Mouse (Mus musculus): Measurements from ENCODE around the gene Scly. TPM values are rescaled to one million over a fixed set of nuclear protein-coding genes. Genes with fewer than 3 reads are reported as not detected.

Gene Scly
- polyA plus RNA-seq (2014; fragmentation: Illumina TruSeq; extraction: RNeasy Lipid Tissue Mini Kit (QIAGEN cat#74804); ENCODE audit: low read depth, low replicate concordance) = 15.7 TPM

DNA sequence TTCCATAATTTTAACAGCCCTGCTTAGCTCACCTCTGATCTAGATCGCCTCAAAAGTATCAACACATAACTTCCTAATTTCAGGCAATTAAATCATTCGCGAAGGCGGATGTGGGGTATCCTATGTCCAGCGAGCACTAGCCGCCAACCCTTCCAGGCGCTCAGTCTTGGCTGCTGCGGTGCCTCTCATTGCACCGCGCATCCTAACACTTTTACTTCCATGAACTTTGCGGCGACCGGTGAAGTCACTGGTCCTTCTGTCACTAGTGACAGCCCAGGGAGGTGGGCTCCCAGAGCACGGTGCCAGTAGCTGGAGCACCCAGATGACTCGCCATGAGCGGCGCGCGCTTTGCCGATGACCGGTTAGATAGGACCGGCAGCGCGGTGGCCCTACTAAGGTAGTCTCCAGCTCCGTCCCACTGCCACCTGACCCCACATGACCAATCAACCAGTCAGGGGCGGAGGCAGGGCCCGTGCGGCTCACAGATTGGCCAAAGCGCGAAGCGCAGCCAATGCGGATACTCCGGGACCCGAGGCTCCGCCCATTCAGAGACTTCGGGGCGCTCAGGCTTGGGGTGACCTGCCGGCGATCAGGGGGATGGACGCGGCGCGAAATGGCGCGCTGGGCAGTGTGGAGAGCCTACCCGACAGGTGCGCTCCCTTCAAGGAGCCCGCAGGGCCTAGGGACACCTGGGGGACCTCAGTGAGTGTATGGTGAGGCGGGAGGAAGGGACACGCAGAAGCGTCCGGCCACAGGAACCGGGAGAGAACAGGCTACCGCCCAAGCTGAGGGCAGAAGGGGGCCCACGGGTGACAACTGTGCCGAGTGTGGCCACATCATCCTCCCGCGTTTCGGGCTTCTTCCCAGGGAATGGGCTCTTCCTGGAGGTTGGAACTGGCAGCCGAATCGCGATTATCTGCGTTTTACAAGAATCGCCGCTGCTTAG lies at the start of gene Scly:
Gene Scly, plus strand, starts transcription at position 540 of the 946 bp plus-strand sequence.

DNA sequence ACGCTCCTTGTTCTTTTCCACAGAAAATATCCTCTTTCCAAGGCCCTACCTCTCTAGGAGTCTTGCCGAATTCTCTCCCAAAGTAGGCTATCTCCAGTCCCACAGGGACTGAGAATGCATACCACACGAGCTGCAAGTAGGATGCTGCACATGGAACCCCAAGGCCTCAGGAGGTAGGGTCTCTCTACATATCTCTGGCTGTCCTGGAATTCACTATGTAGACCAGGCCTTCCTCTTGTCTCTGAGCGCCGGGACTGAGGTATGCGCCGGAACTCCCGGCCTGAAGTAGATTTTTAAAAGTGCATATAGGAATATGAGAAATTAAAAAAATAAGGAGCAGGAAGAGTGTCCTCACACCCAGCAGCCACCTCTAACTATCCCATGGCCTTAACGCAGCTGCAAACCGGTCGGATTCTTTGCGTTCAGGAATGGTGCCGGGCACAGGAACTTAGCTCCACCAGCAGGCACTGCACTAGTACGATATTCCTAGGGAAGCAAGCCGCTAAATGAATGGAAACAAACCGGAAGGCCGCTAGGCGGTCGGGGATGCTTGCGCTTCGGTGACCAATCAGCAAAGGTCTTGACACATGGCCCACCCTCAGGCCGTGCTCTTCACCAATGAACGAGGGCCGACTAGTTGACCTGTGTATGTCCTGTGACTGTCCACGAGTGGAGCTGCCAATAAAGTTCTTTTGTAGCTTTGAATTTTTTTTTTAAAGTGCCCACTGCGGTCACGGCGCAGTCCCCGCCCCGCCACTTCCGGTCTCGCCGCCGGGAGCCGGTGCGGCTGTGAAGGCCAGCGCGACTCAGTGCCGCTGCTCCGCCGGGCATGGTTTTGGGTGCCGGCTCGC lies 48.3 kb upstream of the Scly start, which contains the start of gene Ube2f:
Gene Ube2f, plus strand, starts transcription at position 741 of the 851 bp plus-strand sequence.

DNA sequence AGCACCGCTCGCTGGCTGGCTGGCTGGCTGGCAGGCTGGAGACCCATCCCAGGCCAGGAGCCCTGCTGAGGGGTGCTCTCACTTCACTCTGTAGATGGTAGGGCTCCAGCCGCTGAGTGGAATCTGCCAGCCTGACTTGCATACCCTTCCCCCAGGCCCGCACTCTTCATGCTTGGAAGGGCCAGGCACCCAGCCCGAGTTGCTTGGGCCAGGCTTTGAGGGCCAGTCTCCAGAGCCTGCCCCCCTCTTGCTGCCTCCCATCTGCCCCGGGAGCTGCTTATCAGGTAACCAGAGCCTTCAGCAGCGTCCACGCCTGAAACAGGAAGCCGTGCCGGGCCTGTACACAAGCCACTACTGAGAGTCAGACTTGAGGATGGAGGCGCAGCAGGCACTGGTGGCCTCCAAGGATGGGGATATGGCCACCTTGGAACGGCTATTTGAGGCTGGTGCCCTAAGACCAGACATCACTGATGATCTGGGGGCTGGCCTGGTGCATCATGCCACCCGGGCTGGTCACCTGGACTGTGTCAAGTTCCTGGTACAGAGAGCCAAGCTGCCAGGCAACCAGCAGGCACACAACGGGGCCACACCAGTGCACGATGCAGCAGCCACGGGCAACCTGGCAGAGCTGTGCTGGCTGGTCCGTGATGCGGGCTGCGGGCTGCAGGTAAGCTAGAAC lies 23.8 kb downstream of the Scly start, which contains the start of gene Espnl:
Gene Espnl, plus strand, starts transcription at position 316 of the 679 bp plus-strand sequence.

DNA sequence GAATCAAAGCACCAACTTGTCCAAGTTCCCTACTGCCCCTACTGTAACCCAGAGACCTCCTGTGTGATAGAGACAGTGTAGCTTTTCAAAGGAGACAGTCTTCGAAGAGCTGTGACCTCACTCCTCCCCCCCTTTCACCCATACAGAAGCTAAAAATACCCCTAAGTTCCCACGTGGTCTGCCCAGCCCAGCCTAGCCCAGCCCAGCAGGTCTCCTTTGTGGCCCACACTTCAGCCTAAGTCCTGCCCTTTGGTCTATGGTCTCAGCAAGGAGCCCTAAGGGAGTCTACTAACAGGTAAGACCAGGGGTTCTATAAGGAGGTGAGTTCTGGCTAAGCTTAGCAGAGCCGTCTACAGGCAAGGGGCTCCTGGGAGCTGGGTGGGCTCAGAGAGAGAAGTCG lies 52.7 kb downstream of the Scly start, which contains the start of gene Klhl30:
Gene Klhl30, plus strand, starts transcription at position 176 of the 400 bp plus-strand sequence.

DNA sequence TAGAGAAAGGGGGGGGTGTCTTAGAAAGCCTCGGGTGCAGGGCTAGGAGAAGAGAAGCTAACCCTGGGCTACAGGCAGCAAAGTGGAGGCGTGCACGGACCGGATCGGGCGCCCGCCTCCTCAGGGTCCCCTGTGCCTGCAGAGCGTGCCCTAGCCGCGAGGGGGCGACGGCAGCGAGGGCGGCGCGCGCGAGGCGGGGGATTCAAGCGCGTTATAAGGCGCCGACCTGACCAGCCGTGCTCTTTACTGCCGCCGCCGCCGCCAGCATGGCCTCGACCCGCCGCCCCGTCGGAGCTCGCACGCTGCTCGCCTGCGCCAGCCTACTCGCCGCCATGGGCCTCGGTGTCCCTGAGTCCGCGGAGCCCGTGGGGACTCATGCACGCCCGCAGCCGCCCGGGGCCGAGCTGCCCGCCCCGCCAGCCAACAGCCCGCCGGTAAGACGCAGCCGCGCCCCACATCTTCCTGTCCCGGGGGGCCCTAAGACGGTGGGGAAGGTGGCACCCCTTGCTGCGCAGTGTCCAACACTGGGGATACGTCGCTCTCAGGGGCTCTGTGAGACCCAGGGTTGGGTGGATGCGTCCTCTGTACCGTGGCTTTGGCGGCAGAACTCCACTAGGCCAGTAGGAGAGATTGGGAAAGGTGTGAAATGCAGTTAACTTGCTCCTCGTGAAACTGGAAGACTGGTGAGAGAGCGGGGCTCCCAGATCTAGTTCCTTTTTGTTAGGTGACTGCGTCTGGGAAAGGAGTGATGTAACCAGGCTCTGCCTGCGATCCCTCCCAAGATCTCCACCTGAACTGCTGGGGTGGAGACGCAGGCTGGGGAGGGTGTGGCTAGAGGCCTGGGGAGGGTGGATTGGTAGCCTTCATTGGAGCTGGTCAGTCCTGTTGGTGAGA lies 68.3 kb downstream of the Scly start, which contains the start of gene Erfe:
Gene Erfe, plus strand, starts transcription at position 216 of the 894 bp plus-strand sequence.

Other genes starting within 250 kb of the Scly start
- gene Rbm44, start 153.2 kb upstream of the Scly start, polyA plus RNA-seq (2014; fragmentation: Illumina TruSeq; extraction: RNeasy Lipid Tissue Mini Kit (QIAGEN cat#74804); ENCODE audit: low read depth, low replicate concordance) = 0.88 TPM
- gene Ramp1, start 118.5 kb upstream of the Scly start, polyA plus RNA-seq (2014; fragmentation: Illumina TruSeq; extraction: RNeasy Lipid Tissue Mini Kit (QIAGEN cat#74804); ENCODE audit: low read depth, low replicate concordance) = 35.0 TPM
- gene Ube2f, start 48.0 kb upstream of the Scly start, polyA plus RNA-seq (2014; fragmentation: Illumina TruSeq; extraction: RNeasy Lipid Tissue Mini Kit (QIAGEN cat#74804); ENCODE audit: low read depth, low replicate concordance) = 45.3 TPM
- 0.12 TPM for gene Espnl, start 23.7 kb downstream of the Scly start, polyA plus RNA-seq (2014; fragmentation: Illumina TruSeq; extraction: RNeasy Lipid Tissue Mini Kit (QIAGEN cat#74804); ENCODE audit: low read depth, low replicate concordance)
- 0.27 TPM for gene Klhl30, start 52.7 kb downstream of the Scly start, polyA plus RNA-seq (2014; fragmentation: Illumina TruSeq; extraction: RNeasy Lipid Tissue Mini Kit (QIAGEN cat#74804); ENCODE audit: low read depth, low replicate concordance)
- gene Erfe, start 68.1 kb downstream of the Scly start, polyA plus RNA-seq (2014; fragmentation: Illumina TruSeq; extraction: RNeasy Lipid Tissue Mini Kit (QIAGEN cat#74804); ENCODE audit: low read depth, low replicate concordance) = 0.21 TPM
- 60.2 TPM for gene Ilkap, start 100.5 kb downstream of the Scly start, polyA plus RNA-seq (2014; fragmentation: Illumina TruSeq; extraction: RNeasy Lipid Tissue Mini Kit (QIAGEN cat#74804); ENCODE audit: low read depth, low replicate concordance)
- 23.1 TPM for gene Hes6, start 115.7 kb downstream of the Scly start, polyA plus RNA-seq (2014; fragmentation: Illumina TruSeq; extraction: RNeasy Lipid Tissue Mini Kit (QIAGEN cat#74804); ENCODE audit: low read depth, low replicate concordance)
- 6.5 TPM for gene Per2, start 161.0 kb downstream of the Scly start, polyA plus RNA-seq (2014; fragmentation: Illumina TruSeq; extraction: RNeasy Lipid Tissue Mini Kit (QIAGEN cat#74804); ENCODE audit: low read depth, low replicate concordance)
- 9.2 TPM for gene Traf3ip1, start 196.3 kb downstream of the Scly start, polyA plus RNA-seq (2014; fragmentation: Illumina TruSeq; extraction: RNeasy Lipid Tissue Mini Kit (QIAGEN cat#74804); ENCODE audit: low read depth, low replicate concordance)
- 10.4 TPM for gene Asb1, start 242.2 kb downstream of the Scly start, polyA plus RNA-seq (2014; fragmentation: Illumina TruSeq; extraction: RNeasy Lipid Tissue Mini Kit (QIAGEN cat#74804); ENCODE audit: low read depth, low replicate concordance)